Mouse (Mus musculus) ES-E14 (cell line): ENCODE data around the gene Olfr113.

Experiments
- CHD2 ChIP-seq: IDR thresholded peaks from 2 replicates; pipeline ENCODE4 v1.6.1; 2014; ENCODE audit warnings: mild to moderate bottlenecking, low read depth, low read length, inconsistent platforms
- HCFC1 ChIP-seq: IDR thresholded peaks from 2 replicates; pipeline ENCODE4 v1.6.1; 2012; ENCODE audit warnings: low read length, inconsistent platforms, borderline replicate concordance; ENCODE audit not compliant: insufficient read depth
- MAFK ChIP-seq: IDR thresholded peaks from 2 replicates; pipeline ENCODE4 v1.6.1; 2014; ENCODE audit warnings: mild to moderate bottlenecking, low read depth, low read length, inconsistent platforms; ENCODE audit not compliant: insufficient read depth
- ZC3H11A ChIP-seq: IDR thresholded peaks from 2 replicates; pipeline ENCODE4 v1.6.1; 2012; ENCODE audit warnings: low read depth, mild to moderate bottlenecking, inconsistent platforms, low read length, borderline replicate concordance
- ZNF384 ChIP-seq: IDR thresholded peaks from 2 replicates; pipeline ENCODE4 v1.6.1; 2012; ENCODE audit warnings: low read depth, low read length, inconsistent platforms

DNA sequence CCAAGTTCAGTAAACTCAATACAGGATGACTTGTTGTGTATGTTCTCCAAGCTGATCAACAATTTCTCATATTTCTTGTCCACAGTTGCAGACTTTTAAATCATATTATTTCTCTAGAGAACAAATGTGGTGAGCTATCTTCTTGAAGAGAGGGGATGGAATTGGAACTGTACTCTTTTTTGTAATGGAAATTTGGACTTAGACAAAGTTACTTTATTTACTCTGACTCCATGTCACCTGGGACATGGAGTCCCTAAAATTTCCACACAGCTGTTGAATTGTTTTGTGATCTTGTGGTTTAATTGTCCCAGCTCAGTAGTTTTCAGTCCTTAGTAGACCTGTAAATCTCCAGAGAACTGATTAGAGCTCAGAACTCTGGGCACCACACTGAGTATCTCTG lies 15.2 kb upstream of the Olfr113 start, which contains the start of gene Olfr114:
- no peak for TF ChIP-seq CHD2
- no peak for TF ChIP-seq HCFC1
- no peak for TF ChIP-seq ZNF384
- TF ChIP-seq ZC3H11A: no peak
- TF ChIP-seq MAFK: no peak
